Mouse (Mus musculus): ENCODE measurements around the gene Asb9. TPM values are rescaled to one million over a fixed set of nuclear protein-coding genes. Genes with fewer than 3 reads are reported as not detected.

The Asb9 gene
- polyA plus RNA-seq (2015; fragmentation: Nextera tagmentation; extraction: Ambion mirVana): not detected in 2 replicates

DNA sequence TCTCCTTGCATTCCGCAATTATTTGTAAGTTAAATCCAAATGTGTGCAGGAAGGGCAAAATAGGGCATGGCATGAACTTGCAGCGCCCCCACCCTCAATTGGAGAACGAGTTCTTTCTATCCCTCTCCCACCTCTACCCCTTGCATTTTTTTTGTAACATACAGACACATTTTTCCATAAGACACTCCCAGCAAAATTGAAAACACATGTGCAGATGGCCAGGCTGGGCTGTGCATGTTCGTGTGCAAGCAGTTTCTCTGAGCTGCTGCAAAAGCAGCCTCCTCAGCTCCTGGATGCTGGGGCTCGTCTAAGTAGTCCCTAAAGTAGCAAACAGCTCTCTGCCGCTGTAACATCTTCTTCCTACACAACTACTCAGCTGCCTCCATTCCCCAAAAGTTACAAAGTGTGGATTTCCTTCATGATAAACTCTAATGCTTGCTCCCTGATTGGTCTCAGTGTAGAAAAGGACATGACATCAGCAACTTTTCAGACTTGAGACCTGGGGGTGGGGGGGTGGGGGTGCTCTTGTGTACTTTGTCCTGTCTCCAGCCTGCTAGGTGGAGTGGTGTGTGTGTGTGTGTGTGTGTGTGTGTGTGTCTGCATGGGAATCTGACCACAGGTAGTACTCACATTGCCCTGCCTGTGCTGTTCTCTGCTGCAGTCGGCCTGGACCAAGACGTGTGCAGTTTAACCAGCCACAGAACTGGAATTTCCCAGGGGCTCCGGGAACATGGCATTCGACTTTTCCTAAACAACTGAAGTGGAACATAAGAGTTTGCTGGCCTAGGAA is at the start of gene Asb9:
TSS of gene Asb9 (plus strand) at position 619 of the 790 bp plus-strand sequence.
- no peak within 1 kb of the TSS for H3K4me2 ChIP-seq
- no peak for ATAC-seq (ENCODE audit: low FRiP score)
- H3K4me1 ChIP-seq: no peaks in the 10 kb centered on the region
- H3K27ac ChIP-seq (replicated peaks): no peak within 1 kb of the TSS
- WGBS: 82% methylated on average over 10 of the region's 10 CpGs
- no peaks in the 10 kb centered on the region for H3K9me3 ChIP-seq (replicated peaks)
- no peaks in the 10 kb centered on the region for H3K36me3 ChIP-seq
- H3K4me3 ChIP-seq (replicated peaks): no peak within 1 kb of the TSS
- H3K27me3 ChIP-seq (replicated peaks): no peaks in the 10 kb centered on the region; the same call in 1 of the 2 replicates
- no peak within 1 kb of the TSS for H3K9ac ChIP-seq (replicated peaks)

DNA sequence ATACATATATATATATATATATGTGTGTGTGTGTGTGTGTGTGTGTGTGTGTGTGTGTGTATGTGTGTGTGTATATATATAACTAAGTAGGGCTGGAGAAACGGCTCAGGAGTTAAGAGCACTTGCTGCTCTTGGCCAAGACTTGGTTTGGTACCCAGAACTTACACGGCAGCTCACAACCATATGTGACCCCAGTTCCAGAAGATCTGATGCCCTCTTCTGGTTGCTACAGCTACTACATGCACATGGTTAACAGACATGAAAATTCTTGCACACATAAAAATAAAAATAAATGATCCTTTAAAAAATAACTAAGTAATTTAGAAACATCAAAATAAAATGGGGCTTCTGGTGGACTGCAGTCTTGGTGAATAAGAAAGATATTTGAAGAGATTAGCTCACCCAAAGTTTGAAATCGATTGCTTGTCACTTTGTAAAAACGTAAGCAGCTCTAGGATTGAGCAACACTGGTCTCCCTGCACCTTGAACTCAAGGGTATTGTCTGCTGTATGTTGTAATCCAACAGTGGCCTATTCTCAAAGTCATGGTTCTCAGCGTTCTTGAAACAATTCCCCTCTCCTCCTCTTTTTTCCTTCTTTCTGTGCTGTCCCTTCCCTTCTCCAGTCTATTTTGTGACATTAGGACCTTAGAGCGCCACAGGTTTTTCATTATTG is 46.8 kb upstream of the Asb9 start:
- Histone ChIP-seq H3K9ac (replicated peaks) (no peak overlapping the region), H3K4me3 (replicated peaks) (no peak overlapping the region), H3K9me3 (replicated peaks) (no peaks in the 10 kb centered on the region), H3K4me1 (no peaks in the 10 kb centered on the region), H3K4me2 (no peak overlapping the region), H3K36me3 (no peaks in the 10 kb centered on the region), H3K27ac (replicated peaks) (no peak overlapping the region), H3K27me3 (replicated peaks) (no peaks in the 10 kb centered on the region)
- no peak for ATAC-seq (ENCODE audit: low FRiP score)
- WGBS: 77% methylated on average over 6 of the region's 6 CpGs

DNA sequence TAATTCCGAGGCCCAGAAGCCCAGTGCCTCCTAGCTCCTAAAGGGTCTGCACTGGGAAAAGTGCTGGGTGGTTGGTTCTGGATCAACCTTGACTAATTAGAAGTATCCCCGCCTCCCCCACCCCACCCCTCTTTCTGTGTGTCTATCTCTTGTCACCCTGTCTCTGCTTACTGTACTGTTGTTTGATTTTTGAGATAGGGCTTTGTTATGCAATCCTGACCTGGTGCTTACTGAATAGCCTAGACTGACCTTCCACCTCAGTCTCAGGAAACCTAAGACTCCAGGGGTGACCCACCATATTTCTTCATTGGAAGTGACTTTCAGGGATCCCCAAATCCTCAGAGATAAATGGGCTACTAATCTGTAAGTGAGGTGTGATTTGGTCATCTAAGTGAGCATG is 3.9 kb upstream of the Asb9 start:
- ATAC-seq (ENCODE audit: low FRiP score): no peak
- H3K9me3 ChIP-seq (replicated peaks): no peaks in the 10 kb centered on the region
- WGBS: 71% methylated on average over 2 of the region's 2 CpGs

DNA sequence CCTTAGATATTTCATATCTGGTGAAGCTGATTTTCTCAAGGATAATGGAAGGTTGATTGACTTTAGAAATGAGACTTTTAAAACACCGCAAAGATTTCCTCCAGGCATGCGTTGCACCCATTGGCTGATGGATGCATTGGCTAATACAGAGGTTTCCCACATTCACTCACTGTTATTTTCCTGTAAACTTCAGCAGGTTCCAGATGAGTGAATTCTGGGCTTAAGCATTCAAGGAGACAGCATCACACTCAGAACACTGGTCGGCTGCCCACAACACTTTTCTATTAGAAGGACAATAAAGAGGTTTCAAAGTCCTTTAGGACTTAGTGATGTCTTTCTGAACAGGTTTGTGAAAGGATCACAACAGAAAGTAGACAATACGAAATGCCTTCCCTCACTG is 941 bp downstream of the Asb9 start:
- ATAC-seq (ENCODE audit: low FRiP score): no peak
- no peak overlapping the region for H3K4me3 ChIP-seq (replicated peaks)
- no peak overlapping the region for H3K27ac ChIP-seq (replicated peaks)
- 80% methylated on average over 4 of the region's 4 CpGs for WGBS
- no peaks in the 10 kb centered on the region for H3K9me3 ChIP-seq (replicated peaks)
- H3K4me2 ChIP-seq: no peak overlapping the region
- no peaks in the 10 kb centered on the region for H3K4me1 ChIP-seq
- H3K27me3 ChIP-seq (replicated peaks): no peaks in the 10 kb centered on the region; the same call in 1 of the 2 replicates
- no peaks in the 10 kb centered on the region for H3K36me3 ChIP-seq
- H3K9ac ChIP-seq (replicated peaks): no peak overlapping the region

More for the DNA sequence above, 3.9 kb upstream of the Asb9 start:
- Histone ChIP-seq H3K27ac (replicated peaks) (no peak overlapping the region), H3K4me1 (no peaks in the 10 kb centered on the region), H3K4me3 (replicated peaks) (no peak overlapping the region), H3K9ac (replicated peaks) (no peak overlapping the region), H3K36me3 (no peaks in the 10 kb centered on the region), H3K4me2 (no peak overlapping the region), H3K27me3 (replicated peaks) (no peaks in the 10 kb centered on the region; the same call in 1 of the 2 replicates)

DNA sequence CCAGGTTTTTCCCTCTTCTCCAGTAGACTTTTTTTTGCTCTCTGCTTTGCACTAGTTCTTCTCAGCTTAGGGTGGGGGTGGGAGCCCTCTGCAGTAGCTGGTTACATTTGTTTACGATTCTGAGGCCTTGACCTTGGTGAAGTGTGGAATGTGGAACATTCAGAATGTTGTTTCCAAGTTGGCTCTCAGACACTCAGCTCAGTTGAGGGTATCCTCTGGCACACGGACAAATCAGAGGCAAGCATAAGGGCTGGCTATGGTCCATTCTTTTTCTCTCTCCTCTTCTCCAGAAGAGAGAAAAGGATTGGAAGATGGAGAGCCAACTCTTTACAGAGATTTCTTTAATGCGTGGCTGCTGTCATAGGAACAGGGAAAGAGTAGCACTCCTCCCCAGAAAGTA is 2.6 kb downstream of the Asb9 start:
- Histone ChIP-seq H3K9me3 (replicated peaks) (no peaks in the 10 kb centered on the region), H3K4me3 (replicated peaks) (no peak overlapping the region), H3K4me1 (no peaks in the 10 kb centered on the region), H3K27ac (replicated peaks) (no peak overlapping the region), H3K36me3 (no peaks in the 10 kb centered on the region), H3K9ac (replicated peaks) (no peak overlapping the region), H3K27me3 (replicated peaks) (no peaks in the 10 kb centered on the region; the same call in 1 of the 2 replicates), H3K4me2 (no peak overlapping the region)
- 64% methylated on average over 3 of the region's 3 CpGs for WGBS
- ATAC-seq (ENCODE audit: low FRiP score): no peak

DNA sequence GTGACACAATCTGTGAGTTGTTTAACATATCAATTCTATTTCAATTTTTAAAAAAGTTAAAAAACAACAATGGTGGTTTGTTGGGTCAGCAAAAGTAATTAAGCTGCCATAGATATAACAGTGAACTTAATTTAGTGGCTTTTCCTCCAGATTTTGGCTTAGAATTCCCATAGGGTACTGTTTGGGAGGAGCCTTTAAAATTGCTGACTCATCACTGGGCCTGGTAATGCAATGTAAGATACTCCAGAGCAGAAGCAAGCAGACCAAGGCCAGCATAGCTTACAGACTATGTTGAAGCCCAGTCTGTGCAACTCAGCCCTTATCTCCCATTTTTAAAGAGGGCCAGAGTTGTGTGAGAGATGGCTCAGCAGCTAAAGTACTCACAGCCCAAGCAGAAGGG is 16.0 kb downstream of the Asb9 start:
- H3K27me3 ChIP-seq (replicated peaks): no peaks in the 10 kb centered on the region; the same call in 1 of the 2 replicates
- no peak overlapping the region for H3K9ac ChIP-seq (replicated peaks)
- no peaks in the 10 kb centered on the region for H3K36me3 ChIP-seq
- H3K4me3 ChIP-seq (replicated peaks): no peak overlapping the region
- ATAC-seq (ENCODE audit: low FRiP score): no peak
- H3K9me3 ChIP-seq (replicated peaks): no peaks in the 10 kb centered on the region
- no peak overlapping the region for H3K27ac ChIP-seq (replicated peaks)
- no peak overlapping the region for H3K4me2 ChIP-seq
- no peaks in the 10 kb centered on the region for H3K4me1 ChIP-seq

DNA sequence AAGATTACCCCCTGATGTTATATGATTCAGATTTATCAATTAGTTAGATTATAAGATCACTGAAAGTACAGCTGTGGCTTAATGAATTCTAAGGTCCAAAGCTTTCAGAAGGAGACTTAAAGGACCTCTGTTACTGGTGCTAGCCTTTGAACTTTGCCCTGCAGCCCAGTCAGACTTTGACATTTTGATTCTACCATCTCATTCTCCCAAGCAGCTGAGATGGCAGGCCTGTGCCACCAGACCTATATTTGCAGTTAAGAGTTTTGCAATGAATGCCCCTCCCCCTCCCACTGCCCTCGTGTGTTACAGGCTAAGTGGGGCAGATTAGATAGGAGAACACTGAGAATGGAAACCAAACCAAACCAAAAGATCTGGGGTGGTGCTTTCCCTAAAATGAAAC is 20.4 kb downstream of the Asb9 start:
- H3K36me3 ChIP-seq: no peaks in the 10 kb centered on the region
- H3K27me3 ChIP-seq (replicated peaks): no peaks in the 10 kb centered on the region; the same call in 1 of the 2 replicates
- H3K9me3 ChIP-seq (replicated peaks): no peaks in the 10 kb centered on the region
- H3K4me2 ChIP-seq: no peak overlapping the region
- no peak overlapping the region for H3K27ac ChIP-seq (replicated peaks)
- no peak overlapping the region for H3K4me3 ChIP-seq (replicated peaks)
- no peak for ATAC-seq (ENCODE audit: low FRiP score)
- no peaks in the 10 kb centered on the region for H3K4me1 ChIP-seq
- no peak overlapping the region for H3K9ac ChIP-seq (replicated peaks)
- 50% methylated on average over 1 of the region's 1 CpGs for WGBS

DNA sequence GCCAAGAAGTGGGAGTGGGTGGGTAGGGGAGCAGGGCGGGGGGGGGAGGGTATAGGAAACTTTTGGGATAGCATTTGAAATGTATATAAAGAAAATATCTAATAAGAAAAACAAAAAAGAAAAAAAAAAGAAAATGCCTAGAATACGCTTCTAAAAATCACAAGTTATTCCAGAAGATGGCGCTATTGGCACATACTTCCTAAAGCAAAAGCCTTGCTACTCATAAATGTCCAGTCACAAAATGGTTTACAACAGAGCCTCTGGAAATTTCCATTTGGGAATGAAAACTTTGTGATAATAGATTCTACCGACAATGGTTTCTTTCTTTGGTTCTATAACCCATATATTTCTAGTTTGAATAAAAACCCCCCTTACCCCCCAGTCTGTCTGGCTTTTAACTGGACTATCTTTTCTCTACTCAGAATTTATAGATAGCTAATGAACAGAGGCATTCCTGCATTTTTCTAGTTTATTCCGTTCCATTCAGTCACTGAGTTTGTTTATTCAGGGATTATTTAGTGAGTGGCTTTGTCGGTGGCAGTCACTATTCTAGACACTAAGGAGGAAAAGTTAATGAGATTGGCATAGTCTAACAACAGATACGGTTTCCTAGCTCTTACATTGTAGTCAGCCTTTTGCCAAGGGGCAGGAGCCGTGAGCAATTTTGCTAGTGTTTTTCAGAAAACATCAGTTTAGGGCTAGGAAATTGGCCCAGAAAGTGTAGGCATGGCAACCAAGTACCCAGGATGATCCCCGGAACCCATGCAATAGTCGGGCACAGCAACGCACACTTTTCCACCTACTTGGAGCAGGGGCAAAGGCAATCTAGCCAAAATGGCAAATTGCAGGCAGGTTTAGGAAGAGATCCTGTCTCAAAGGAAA is 35.5 kb downstream of the Asb9 start:
- Histone ChIP-seq H3K4me2 (peak overlapping the region; percentile 27), H3K9me3 (replicated peaks) (no peaks in the 10 kb centered on the region), H3K27ac (replicated peaks) (0 out of 2 replicates have a peak overlapping the region, but pooled peaks have one; percentile 13), H3K27me3 (replicated peaks) (peaks cover 5% of the 10 kb centered on the region; the same call in 1 of the 2 replicates), H3K36me3 (no peaks in the 10 kb centered on the region), H3K9ac (replicated peaks) (no peak overlapping the region), H3K4me3 (replicated peaks) (no peak overlapping the region), H3K4me1 (0 out of 2 replicates have a peak, but pooled peaks cover 3% of the 10 kb centered on the region)
- 32% methylated on average over 10 of the region's 11 CpGs for WGBS
- ATAC-seq (ENCODE audit: low FRiP score): peak; percentile 68; the same call in 1 of the 2 replicates

DNA sequence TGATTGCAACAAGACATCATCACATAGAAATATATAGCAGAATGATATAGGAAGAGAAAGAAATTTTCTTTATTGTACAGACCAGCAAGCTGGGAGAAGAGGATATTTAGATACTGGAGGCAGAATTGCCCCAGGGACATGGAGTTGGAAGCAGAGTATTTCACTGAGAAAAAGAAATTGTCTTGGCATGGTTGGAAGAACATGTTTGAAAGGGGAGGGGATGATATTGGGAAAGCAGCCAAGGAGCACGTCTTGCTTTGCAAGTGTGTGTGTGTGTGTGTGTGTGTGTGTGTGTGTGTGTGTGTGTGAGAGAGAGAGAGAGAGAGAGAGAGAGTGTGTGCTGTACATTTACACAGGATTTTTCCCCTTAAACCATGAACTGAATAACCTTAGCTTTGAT is 64.1 kb downstream of the Asb9 start:
- Histone ChIP-seq H3K9ac (replicated peaks) (no peak overlapping the region), H3K27ac (replicated peaks) (no peak overlapping the region), H3K27me3 (replicated peaks) (no peaks in the 10 kb centered on the region), H3K36me3 (no peaks in the 10 kb centered on the region), H3K4me3 (replicated peaks) (no peak overlapping the region), H3K9me3 (replicated peaks) (no peaks in the 10 kb centered on the region), H3K4me1 (no peaks in the 10 kb centered on the region), H3K4me2 (no peak overlapping the region)
- no peak for ATAC-seq (ENCODE audit: low FRiP score)
- 31% methylated on average over 1 of the region's 1 CpGs for WGBS

DNA sequence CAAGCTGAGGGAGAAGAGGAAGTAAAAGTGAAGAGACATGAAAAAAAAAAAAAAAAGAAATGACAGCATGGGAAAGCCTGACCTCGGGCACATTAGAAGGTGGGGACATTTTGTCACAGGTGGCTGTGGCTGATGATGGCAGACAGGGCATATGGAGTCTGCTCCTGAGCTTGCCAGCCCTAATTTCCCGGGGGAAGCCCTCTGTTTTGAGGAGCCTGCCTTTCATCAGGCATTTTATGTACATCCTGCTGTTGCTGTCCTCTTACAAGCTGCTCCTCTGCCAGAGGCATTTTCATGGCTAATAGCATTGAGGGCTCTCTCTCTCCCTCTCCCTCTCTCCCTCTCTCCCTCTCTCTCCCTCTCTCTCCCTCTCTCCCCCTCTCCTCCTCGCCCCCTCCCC is 70.8 kb downstream of the Asb9 start:
- Histone ChIP-seq H3K9ac (replicated peaks) (no peak overlapping the region), H3K27me3 (replicated peaks) (no peaks in the 10 kb centered on the region), H3K9me3 (replicated peaks) (no peaks in the 10 kb centered on the region), H3K36me3 (no peaks in the 10 kb centered on the region), H3K4me3 (replicated peaks) (no peak overlapping the region), H3K4me2 (no peak overlapping the region), H3K27ac (replicated peaks) (no peak overlapping the region), H3K4me1 (no peaks in the 10 kb centered on the region)
- ATAC-seq (ENCODE audit: low FRiP score): no peak
- 49% methylated on average over 2 of the region's 3 CpGs for WGBS

All from neural tube, embryonic 15.5 days (tissue).